Mouse (Mus musculus): Measurements from ENCODE around the gene Yap1. TPM values are rescaled to one million over a fixed set of nuclear protein-coding genes. Genes with fewer than 3 reads are reported as not detected.

Gene Yap1
- total RNA-seq, 4 experiments from 2014 or later = 68.4 to 87.2 (median 83.9) TPM

DNA sequence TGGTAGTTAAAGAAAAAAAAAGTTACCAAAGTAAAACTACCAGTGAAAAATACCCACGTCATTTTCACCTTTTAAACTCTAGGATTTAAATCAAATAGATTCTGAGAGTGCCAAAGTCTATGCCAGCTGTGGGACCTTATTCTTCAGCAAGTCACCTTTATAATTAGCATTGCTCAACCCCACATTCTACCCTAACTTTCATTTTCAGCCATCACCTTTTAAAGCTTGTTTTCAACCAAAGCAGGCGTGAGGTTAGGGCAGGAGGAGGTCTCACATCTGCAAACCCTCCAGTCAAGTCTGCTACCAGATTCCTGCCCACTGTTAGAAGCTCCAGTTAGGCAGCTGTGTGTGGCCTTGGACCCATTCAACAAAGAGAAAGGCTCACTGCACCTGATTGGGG is 32.4 kb downstream of the Yap1 start:
- DNase-seq = no peak

DNA sequence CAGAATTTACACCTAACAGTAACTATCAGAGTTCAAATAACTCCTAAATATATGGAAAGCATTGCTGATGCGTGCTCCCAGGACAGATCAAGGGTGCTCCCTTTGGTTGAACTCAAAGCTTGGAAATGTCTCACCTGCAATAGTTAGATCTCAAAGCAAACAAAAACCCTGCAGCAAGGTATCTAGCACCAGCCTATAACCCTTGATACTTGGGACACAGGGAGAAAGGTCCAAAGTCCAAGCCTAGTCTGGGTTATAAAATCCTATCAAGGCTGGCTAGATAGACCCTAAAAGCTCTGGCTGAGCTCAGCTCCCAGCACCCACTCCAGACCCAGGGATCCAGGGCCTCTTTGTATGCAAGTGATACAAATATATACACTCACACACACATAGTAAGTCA is 36.4 kb downstream of the Yap1 start:
- no peak for DNase-seq

DNA sequence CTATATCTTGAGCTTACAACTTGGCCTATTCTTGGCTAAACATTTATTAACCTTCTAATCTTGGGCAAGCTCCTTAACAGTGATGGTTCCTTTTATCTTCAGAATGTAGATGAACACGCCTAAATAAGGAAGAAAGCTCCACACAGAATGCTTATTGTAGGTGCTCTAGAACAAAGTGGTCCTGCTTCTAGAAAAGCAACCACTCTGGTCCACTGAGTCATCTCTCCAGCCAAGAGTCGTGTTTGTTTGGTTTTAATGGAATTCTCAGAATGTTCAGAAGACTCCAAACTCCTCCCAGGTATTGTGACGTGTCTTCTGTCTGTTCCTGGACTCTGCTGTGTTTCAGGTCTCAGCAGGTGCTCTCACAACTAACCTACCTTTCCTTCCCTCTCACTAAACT is 38.8 kb downstream of the Yap1 start:
- no peak for DNase-seq

DNA sequence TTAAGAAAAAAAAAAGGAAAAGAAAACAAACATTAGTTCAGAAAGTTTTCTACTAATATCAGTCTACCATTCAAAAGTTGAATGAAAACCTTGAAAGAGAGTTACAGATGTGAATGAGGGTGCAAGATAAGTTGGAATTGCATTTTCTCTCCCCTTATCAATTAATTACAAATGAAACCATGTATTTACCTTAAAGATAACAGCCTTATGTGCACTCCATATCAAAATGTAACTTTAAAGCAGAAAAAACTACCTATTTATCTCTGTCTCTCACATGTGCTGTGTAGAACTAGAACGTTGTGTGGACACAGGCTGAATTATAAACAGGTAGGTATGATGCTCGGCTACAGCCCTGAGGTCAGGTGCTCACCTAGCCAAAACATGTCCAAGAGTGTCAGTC is 40.5 kb downstream of the Yap1 start:
- DNase-seq = no peak

DNA sequence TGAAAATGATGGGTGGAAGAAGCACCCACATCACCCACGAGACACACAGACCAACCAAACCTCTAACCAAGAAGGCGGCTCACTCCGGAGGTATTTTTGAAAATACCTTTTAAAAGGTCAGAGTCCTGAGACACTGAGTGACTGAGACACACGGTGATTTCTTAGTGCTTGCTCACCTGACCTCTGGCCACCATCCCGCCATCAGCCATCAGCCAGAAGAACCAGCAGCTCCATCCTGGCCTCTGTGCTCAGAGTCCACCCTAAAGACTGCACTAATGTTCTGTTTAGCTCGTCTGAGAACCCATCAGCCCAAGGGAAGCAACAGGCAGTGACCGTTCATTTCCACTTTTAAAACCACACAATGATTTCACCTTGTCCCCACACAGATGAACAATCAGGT is 41.5 kb downstream of the Yap1 start:
- DNase-seq = no peak

DNA sequence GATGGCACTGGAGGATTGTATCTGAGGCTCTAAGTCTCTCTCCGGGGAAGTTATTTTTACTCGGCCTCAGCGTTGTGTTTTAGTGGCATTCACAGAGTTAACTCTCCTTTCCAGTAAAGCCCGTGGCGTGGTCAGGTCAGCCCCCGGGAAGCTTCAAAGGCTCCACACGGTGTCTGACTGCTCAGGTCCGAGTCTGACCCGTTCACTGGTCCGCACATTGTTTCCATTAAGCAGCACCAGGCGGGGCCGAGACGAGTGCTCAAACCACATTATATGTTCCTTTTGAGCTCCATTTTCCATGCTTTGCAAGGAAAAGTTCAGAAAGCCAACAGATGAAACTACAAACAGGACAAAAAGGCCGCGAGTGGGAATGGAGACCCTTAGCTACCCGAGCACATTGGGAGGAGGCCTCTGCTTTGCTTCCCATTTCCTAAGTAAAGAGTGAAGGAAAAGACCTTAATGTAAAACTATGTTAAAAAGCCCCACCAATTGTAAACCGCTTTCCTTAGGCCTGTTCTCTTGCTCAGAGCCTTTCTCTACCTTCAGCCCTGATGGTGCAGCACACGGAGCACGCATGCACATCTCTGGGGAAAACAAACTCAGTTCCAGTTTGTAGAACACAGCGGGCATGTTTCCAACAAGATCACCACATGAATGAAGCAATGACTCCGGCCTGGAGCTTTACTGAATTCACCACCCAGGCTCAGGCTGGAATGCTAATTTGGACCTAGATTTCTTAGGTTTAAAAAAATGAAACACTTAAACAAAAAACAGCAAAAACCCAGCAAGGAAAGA is 42.8 kb downstream of the Yap1 start:
- no peak for DNase-seq

DNA sequence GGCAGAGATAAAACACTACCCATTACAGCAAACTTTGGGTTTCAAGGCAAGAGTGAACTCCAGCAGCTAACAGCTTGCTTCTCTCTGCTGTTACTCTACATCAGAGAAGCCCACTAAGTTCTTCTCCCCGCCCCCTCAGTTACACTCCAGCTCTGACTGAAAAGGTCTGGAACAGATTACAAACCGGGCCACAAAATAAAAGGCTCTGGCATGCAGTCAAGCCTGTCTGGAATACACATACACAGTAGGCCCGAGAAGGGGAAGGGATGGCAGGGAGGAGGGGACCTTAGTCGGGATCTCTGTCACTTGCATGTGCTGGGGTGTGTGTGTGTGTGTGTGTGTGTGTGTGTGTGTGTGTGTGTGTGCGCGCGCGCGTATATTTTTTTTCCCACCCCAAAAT is 44.0 kb downstream of the Yap1 start:
- DNase-seq = no peak

DNA sequence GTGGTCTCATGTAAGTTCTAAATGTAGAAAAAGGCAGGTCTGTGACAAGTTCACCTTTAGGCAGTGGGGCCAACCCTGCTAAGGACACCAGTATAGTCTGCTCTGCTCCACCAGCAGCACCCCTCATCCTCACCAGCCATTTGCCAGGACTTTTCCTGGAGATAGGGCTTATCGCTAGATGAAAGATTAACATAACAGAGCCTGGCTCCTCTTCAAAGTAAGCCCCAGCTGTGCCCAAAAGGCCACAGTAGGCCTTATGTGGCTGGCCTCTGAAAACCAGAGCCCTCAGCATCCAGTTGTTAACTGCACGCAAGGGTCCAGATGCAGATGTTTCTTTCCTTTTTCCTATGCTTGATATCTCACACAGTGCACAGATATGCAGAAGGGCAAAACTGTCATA is 45.1 kb downstream of the Yap1 start:
- DNase-seq = no peak

DNA sequence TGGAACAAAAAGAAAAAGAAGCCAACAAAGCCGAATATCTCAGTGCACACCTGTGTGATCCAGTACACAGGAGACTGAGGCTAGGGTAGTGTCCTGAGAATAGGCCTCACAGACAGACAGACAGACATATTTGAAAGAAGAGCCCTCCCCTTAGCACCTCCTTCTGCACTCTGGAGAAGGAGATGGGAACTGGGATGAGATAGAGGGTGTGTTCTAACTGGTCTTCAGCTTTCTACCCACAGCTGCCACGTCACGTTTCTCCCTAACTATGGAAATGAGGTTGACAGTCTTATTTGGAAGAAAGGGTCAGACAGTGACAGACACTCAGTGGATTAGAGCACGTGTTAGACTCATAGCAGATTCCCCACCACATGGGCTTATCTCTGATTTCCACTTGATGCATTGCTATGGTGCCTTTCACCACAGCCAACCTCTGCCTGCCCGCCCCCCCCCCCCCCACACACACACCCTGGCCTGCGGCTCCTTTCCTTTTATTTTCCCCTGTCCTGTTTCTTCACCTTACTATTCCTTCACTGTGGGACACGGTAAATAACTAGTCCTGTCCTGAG is 46.3 kb downstream of the Yap1 start:
- no peak for DNase-seq

DNA sequence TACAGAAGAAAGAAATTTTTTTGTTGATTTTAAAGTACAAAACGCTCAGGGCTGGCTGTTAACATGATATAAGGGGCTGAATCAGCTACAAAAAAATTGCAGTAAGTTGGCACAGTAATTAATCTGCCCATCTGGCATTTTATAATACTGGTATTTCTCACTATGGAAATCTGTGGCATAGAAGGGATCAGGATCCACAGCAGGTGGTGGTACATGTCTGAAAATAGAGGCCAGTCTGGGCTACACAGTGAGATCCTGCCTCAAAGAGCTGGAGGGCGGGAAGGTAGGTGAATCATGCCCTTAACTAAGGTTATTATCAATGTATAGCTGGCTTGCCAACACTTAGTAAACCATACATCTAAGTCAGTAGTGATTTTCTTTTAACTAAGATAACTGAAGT is 47.0 kb downstream of the Yap1 start:
- no peak for DNase-seq

DNA sequence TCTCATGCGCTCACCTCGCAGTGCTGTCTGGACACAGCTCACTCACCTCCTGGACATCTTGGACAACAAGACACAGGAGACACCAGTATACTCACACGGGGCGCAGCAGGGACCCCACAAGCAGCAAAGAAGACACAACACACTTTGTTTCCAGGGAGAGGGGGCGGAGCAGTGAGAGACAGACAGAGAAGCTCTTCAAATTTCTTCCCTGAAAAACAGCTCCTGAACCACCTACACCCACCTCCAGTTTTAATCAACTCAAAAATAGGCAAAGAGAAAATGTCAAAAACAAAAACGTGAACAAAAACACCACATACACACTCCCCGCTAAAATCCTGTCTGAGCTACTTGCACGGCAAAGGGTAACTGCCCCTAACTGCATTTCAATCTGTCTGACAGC is 48.0 kb downstream of the Yap1 start:
- no peak for DNase-seq

DNA sequence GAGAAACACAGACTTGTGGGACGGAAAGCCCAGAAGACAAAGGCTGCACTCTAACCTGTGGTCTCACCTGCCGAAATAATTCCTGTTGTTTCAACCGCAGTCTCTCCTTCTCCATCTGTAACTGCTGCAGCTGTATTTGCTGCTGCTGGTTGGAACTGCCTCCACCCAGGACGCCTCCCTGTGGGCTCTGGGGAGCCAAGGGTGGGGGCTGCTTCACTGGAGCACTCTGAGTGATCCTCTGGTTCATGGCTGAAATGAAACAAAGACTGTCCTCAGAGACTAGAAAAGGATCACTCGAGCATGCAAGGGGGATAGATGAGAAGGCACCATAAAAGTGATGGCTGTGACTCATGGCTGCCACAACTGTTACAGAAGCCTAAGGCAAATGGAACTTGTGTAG is 51.5 kb downstream of the Yap1 start:
- DNase-seq = no peak

DNA sequence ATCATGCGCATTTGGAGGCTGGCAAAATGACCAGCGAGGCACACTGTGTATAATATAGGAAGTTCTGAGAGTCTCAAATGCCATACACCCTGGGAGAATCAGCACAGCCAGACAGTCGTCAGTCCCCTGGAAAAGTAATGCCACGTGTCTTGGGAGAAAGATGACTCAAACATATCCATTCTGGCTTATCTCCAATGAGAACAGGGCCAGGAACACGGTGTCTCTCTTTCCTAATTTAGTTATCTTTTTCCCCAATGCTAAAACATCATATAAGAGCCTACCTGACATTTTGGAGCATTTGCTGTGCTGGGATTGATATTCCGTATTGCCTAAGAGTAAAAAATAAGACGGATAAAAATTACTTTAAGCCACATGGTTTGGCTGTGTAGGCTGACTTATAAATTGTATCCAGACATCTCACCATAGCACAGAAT is 54.2 kb downstream of the Yap1 start:
- peak; percentile 28 for DNase-seq

DNA sequence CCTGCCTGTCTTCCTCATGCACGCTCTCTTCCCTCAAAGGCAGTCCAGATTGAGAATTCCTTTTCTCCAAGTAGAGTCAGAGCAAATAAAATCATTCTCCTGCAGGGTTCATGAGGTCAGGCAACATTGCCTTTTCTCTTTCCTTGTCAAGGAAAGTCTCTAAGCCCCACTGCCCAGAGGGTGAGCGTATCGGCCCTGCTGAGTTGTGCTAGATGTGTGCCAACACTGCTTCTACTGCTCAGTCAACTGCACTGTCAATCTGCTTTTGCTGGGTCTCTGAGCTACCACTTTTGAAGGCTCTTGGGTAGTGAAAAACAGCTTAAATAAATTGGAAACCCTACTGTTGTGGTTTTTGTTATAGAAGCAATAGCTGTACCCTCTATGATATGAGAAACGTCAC is 56.5 kb downstream of the Yap1 start:
- no peak for DNase-seq

DNA sequence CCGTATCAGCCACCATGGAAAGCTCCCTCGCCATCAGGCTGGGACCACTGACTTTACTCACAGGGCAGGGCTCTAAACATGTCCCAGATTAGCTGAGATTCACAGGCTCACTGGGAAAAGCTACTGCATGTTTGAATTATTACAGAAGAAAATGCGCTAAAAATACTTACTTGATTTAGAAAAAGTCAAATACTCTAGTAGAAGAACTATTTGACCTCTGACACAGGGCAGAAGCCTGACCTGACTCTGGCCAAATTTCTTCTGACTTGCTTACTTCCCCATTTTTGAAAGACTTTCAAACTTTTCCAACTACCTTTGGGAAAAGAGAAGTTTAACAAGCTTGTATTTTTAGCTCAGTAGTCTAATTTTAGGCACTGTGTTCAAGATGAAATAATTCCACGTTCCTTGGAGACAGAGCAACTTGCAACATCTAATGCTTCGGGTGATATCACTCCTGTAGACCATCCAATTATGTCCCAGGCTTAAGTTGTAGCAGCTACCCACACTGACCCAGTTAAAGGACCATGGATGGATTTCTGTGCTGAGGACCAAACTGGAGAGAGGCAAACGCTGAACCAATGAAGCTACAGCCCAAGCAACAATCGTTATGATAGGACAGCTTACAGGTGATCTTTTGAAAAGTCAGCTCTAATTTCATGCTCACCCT is 60.5 kb downstream of the Yap1 start:
- DNase-seq = no peak

DNA sequence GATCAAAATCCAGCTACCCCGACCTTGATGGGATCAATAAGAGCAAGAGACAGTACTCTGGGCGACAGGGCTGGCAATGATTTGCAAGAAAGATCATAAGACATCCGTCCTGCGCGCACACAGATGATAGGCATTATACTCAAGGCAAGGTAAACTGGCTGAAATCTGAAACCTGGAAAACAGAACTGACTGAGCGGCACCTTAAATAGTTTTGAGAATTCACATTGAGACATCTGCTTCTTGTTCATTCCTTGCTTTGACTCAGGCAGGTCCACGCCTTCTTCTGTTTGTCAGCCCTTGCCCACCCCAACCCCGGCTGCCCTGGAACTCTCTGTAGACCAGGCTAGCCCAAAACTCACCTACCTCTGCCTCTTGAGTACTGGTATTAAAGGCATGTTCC is 61.7 kb downstream of the Yap1 start:
- no peak for DNase-seq

DNA sequence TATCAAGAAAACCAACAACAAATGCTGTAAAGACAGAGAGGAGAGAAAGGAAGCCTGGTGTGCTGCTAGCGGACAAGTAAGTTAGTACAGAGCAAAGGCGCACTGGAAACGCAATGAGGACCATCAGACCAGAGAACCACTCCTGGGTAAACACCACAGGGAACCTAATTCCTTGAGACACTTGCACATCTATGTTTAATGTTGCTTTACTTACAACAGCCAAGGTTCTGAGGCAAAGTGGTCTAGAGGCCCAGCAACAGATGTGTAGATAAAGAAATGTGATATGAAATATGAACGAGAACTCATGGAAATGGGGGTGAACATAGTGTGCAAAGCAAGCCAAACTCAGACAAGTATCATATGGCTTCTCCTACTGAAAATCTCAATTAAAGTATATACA is 64.3 kb downstream of the Yap1 start:
- DNase-seq = no peak

DNA sequence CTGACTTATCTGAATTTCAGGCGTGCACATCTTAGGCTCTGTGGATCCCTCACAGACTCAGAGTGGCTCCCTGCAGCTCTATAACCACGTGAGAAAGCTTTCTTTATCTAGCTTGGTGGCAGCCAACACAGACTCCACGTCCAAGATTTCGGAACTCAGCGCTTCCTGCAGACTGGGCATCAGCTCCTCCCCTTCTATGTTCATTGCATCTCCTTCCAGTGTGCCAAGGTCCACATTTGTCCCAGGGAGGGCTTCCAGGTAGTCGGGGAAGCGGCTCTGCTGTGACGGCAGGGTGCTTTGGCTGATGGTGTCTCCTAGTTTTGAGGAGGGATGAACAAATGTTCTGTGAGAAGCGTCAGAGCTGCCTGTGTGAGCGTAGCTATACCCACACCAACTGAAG is 70.0 kb downstream of the Yap1 start:
- no peak for DNase-seq

DNA sequence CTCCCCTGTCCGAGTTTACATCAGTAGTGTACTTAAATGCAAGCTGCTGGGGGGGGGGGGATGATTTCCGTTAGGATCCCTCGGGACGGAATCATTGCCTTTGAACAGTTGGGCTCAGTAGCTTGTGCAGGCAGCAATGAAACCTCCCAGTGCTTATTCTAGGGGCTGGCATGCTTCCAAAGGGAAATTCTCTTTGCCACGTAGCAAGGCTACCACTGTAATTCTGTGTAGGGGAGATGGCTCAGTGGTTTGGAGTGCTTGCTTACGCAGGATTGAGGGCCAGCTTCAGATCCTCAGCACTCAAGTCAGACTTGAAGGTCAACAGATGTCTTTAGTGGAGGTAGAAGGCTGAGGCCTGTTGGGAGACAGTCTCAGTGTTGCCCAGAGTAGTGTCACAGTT is 74.8 kb downstream of the Yap1 start:
- DNase-seq = no peak

DNA sequence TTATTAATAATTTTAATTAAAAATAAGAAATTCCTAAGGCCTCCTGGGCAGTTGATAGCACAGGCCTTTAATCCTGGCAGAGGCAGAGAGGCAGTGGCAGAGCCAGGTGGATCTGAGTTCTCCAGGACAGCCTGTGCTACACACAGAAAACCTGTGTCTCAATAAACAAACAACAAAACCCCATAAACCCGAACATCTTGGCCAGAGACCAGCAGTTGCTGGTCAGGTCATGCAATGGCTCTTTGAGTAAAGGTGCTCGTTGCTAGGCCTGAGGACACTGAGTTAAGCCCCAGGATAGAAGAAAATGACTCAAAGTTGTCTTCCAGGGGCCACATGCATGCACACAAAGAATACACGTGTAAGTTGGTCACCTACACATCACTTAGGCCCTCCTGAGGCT is 75.5 kb downstream of the Yap1 start:
- no peak for DNase-seq

DNA sequence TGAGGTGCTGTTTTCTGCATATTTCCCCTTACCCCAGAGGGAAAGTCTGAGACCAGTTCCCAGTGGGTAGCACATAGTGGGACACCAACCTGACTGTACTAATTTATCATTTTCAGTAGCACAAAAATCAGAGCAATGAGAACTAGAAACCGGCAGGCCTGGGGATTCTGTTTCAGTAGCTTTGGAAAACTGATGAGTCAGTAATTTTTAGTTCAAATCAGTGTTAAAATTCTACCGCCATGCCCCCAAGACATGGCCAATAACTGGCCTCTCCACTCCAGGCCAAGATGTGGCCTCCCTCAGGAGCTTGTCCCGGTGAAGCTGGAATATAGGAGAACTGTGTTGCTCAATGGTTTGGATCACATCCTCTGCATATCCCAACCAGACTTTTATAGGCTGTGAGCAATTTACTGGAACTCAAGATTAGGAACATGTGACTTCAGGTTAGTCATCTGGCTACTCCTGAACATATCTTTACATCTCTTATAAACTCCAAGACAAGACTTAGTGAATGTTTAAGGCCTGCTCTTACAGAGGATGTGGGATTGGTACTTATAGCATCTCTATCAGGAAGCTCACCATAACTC is 76.1 kb downstream of the Yap1 start:
- DNase-seq = no peak

DNA sequence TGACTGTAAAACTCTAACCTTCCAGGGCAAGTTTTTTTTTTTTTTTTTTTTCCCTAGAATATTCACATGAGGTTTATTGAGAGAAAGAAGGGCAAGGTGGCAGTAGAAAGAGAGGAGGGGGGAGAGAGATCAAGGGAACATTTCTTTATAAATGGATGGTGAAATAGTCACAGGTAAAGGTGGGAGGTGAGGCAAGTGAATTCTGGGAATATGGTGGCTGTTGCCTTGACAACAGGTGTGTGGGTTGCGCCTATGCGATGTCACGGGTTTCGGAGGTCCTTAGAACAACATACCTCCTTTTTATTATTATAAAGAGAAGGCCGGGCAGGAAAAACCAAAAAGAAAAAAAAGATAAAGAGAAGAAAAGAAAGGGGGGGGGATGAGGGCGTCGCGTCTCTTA is 89.5 kb downstream of the Yap1 start:
- no peak for DNase-seq

DNA sequence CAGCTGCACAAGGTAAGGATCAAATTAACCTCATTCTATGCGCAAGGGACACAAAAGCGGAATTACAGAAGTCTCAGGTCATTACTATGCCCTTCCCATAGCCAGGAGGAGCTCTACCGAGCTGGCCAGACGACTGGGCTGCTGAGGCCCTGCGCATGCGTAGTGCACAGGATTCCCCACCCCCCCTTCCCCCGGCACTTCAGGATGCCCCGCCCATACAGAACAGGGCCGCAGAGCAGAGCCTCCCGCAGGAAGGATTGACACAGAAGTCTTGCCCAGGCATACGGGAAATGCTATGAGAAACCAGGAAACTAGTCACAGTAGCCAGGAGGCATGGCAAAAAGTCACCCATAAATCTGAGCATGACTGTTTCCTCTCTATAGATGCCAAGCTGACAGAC is 89.9 kb downstream of the Yap1 start:
- peak; percentile 45 for DNase-seq

DNA sequence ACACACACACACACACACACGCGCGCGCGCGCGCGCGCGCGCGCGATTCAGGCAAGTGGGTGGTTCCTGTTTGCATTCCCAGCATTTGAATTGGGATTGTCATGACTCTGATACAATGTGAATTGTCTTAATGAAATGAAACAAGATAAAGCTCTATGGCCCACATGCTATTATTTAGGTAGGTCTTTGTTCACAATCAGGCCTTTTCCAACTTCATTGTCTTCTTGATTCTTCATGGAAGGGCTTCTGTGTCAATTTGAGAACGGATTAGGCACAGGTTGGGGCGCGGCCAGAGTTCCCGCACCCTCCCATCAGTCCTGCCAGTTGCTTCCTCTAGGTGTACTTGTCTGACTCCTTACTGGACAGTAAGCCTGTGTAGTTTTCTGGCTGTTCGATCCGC is 90.4 kb downstream of the Yap1 start:
- DNase-seq = no peak
